Mouse (Mus musculus) liver, adult 2 months (tissue): ENCODE results near the gene Sipa1l3.

ENCODE experiments used
- CTCF ChIP-seq: fragments of 200-500 bp; IDR thresholded peaks from 2 replicates; pipeline ENCODE4 v1.5.1; 2011; ENCODE audit warnings: low read depth, low read length, control low read depth
- POLR2A ChIP-seq: fragments of 200-500 bp; IDR thresholded peaks from 2 replicates; pipeline ENCODE4 v1.6.1; 2011; ENCODE audit warnings: low read length, control low read depth; ENCODE audit not compliant: insufficient read depth; ENCODE audit errors: extremely low read depth

DNA sequence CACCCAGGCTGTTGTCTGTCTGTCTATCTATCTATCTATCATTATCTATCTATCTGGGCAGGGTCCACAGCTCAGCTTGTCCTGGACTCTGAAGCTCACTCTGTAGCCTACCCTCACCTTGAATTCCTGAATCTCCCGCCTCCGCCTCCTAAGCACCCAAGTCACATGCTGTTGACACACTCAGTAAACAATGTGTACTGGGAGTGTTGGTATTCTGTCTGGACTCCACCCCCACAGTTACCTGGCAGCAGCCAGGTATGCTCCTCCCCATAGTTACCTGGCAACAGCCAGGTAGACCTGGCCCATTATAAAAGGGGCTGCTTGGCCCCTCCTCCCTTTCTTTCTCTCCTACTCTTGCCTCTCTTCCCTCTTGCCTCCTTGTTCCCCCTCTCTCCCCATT, 230.4 kb downstream of the Sipa1l3 start:
- TF ChIP-seq CTCF = no peak
- no peak for TF ChIP-seq POLR2A
